Mouse (Mus musculus) megakaryocyte, embryonic 14.5 days (primary cell): Measurements from ENCODE around the gene Nit2.

Experiments used
- FLI1 ChIP-seq: IDR thresholded peaks from 2 replicates; pipeline ENCODE4 v1.6.1; 2012; ENCODE audit warnings: low read length, inconsistent platforms, mixed read lengths
- GATA1 ChIP-seq: IDR thresholded peaks from 3 replicates; pipeline ENCODE4 v1.6.1; 2012; ENCODE audit warnings: mixed read lengths, low read length, inconsistent platforms, borderline replicate concordance

GRCm38 (mm10) chr16:57162841-57163240 lies 4.3 kb downstream of the Nit2 start:
- TF ChIP-seq GATA1 (no peak), FLI1 (no peak)
